Mouse (Mus musculus) cortical plate, adult 2 months (tissue): Measurements from ENCODE around the gene Ptprg.

ENCODE experiments used
- CTCF ChIP-seq: fragments of 200-500 bp; IDR thresholded peaks from 2 replicates; pipeline ENCODE4 v1.5.1; 2011; ENCODE audit warnings: mild to moderate bottlenecking, control low read depth, low read length; ENCODE audit not compliant: insufficient read depth; ENCODE audit errors: extremely low read depth
- POLR2A ChIP-seq: fragments of 200-500 bp; IDR thresholded peaks from 2 replicates; pipeline ENCODE4 v1.6.1; 2011; ENCODE audit warnings: mild to moderate bottlenecking, low read length, control low read depth; ENCODE audit not compliant: insufficient read depth; ENCODE audit errors: extremely low read depth

- no peak for TF ChIP-seq CTCF
- no peak for TF ChIP-seq POLR2A
These were observed 158.8 kb downstream of the Ptprg start for GRCm38 (mm10) chr14:11712146-11712545.
